Mouse (Mus musculus): Measurements from ENCODE around the gene Itprip.

DNA sequence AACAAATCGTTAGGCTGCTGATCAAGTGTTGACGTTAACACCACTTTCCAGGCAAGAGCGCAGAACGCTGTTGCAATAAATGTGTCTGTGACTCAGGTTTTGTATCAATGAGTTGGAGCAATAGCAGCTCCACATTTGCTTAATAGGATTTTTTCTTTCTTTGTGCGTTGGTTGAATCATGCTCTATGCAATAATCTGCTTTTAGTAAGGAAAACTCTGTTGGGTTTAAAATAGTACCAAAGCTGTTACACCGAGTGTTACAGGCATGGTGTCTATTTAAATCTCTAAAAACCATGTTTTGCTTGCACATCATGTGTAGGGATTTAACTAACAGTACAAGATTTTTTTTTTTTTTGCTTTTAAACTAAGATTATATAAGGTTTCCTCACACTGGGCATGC is 20.3 kb upstream of the Itprip start:
- TF ChIP-seq POLR2A (IDR thresholded peaks at IDR 0.05; ENCODE audit: borderline replicate concordance, low read depth, low read length) = no peak
- TF ChIP-seq CTCF (IDR thresholded peaks at IDR 0.05; ENCODE audit: low read depth, low read length) = no peak
